Comparison of ENCODE assay signal across 15 mouse cellular contexts in the genomic region with DNA sequence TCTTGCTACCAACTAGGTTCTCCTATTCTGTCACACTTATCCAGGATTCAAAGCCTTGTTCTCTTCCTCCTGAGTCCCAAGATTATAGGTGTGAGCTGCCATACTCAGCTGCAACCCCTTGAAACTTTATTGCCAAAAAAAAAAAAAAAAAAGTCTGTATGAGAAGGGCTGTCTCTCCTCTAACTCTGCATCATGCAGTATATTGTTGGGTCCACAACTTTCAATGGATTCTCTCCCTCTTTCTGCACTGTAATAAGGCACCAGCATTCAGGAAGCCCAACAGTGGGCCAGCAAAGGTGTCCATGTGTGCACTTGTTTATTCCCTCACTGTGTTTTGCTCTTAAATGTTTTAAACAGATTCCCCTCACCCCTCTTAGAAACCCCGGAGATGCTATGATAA.
"Had no signal": no experiment of that assay in that cellular context is flagged by ENCODE, and none has a peak within 500 bp of the region (broad histone marks: within the 10 kb centered on the region; RNA-seq: fewer than 3 reads in every experiment).

No protein-coding gene starts in this region.

- H3K36me3 ChIP-seq: neural tube, embryonic 15.5 days; stomach, embryonic 15.5 days had no signal

- H3K4me2 ChIP-seq: neural tube, embryonic 15.5 days; stomach, embryonic 15.5 days had no signal

- H3K4me3 ChIP-seq: neural tube, embryonic 15.5 days; stomach, embryonic 15.5 days had no signal

- H3K9ac ChIP-seq: neural tube, embryonic 15.5 days; stomach, embryonic 15.5 days had no signal

- H3K27ac ChIP-seq: neural tube, embryonic 15.5 days; stomach, embryonic 15.5 days; stomach, postnatal 0 days had no signal

- H3K4me1 ChIP-seq: neural tube, embryonic 15.5 days; stomach, embryonic 15.5 days had no signal

- DNase-seq: retina, postnatal 1 day; right cerebral cortex, adult 18-20 months; right cerebral cortex, postnatal 14 days; right cerebral cortex, postnatal 25 days; right cerebral cortex, postnatal 4 days; spleen, adult 18-20 months; thymus, adult 18-20 months; thymus, adult 2 months; thymus, postnatal 14 days; thymus, postnatal 25 days; thymus, postnatal 36 days; thymus, postnatal 4 days had no signal

- H3K9me3 ChIP-seq: neural tube, embryonic 15.5 days; stomach, embryonic 15.5 days had no signal

- H3K27me3 ChIP-seq: neural tube, embryonic 15.5 days; stomach, embryonic 15.5 days had no signal
